Mouse (Mus musculus) CH12.LX (cell line): ENCODE measurements at regions not wholly inside any gene's neighbourhood (a gene's known extent, or its start where the extent isn't known, plus 50 kb on each side); places are given as distances from the start of the nearest gene placed in this dataset.

Experiments used
- DNase-seq: peaks from one replicate; pipeline ENCODE4 v3.0.0-alpha.2; 2013; ENCODE audit errors: extremely low read depth
- H3K27ac ChIP-seq: 2 replicates; pipeline ENCODE4 v1.5.1; 2012; ENCODE audit warnings: low read depth, mild to moderate bottlenecking, control low read depth, moderate library complexity; ENCODE audit not compliant: insufficient read depth
- H3K27me3 ChIP-seq: replicated peaks from 2 replicates; pipeline ENCODE3; 2012; ENCODE audit warnings: inconsistent platforms
- H3K36me3 ChIP-seq, 2 experiments: replicated peaks in 1 of 2; 2 replicates each; pipeline versions ENCODE3 to v1.6.1; 2012; ENCODE audit warnings: inconsistent platforms in 1 of 2, low read length in 1 of 2, mild to moderate bottlenecking in 1 of 2, mixed read lengths in 1 of 2, moderate library complexity in 1 of 2; ENCODE audit not compliant: control insufficient read depth in 1 of 2, insufficient read depth in 1 of 2
- H3K4me1 ChIP-seq, 2 experiments: 2 replicates each; pipeline ENCODE4 v1.6.1; 2012; ENCODE audit warnings: inconsistent platforms in 1 of 2, moderate library complexity in 1 of 2; ENCODE audit not compliant: insufficient read depth in 2 of 2, control insufficient read depth in 1 of 2
- H3K4me2 ChIP-seq: 2 replicates; pipeline ENCODE4 v1.6.1; 2012; ENCODE audit warnings: low read depth, mild to moderate bottlenecking, control low read depth; ENCODE audit not compliant: poor library complexity, insufficient read depth, severe bottlenecking
- H3K4me3 ChIP-seq, 3 experiments: fragments of 150-350 bp in 1 of 3; sonication (generic) in 1 of 3; replicated peaks in 1 of 3; 2 replicates each; pipeline versions ENCODE3 to v1.5.1; 2011 to 2012; ENCODE audit warnings: low read depth in 2 of 3, low read length in 2 of 3, mild to moderate bottlenecking in 2 of 3, moderate library complexity in 2 of 3, control low read depth in 1 of 3, improper control_type of control experiment in 1 of 3, inconsistent platforms in 1 of 3, mixed read lengths in 1 of 3; ENCODE audit not compliant: poor library complexity in 1 of 3
- H3K79me2 ChIP-seq: replicated peaks from 2 replicates; pipeline ENCODE4 v1.6.1; 2012; ENCODE audit warnings: mild to moderate bottlenecking, moderate library complexity; ENCODE audit not compliant: control insufficient read depth, poor library complexity, insufficient read depth, severe bottlenecking; ENCODE audit errors: extremely low read depth
- H3K9ac ChIP-seq: 2 replicates; pipeline ENCODE4 v1.6.1; 2012; ENCODE audit warnings: low read depth, mild to moderate bottlenecking, control low read depth, moderate library complexity; ENCODE audit not compliant: insufficient read depth
- H3K9me3 ChIP-seq: replicated peaks from 2 replicates; pipeline ENCODE3; 2012; ENCODE audit warnings: low read length, inconsistent platforms, mixed read lengths
- CTCF ChIP-seq, 2 experiments: IDR thresholded peaks in 1 of 2; conservative IDR thresholded peaks in 1 of 2; 2 replicates each; pipeline ENCODE4 v1.5.1; 2011 to 2012; ENCODE audit warnings: low read depth in 2 of 2, low read length in 2 of 2, improper control_type of control experiment in 1 of 2, inconsistent platforms in 1 of 2, mild to moderate bottlenecking in 1 of 2, moderate library complexity in 1 of 2
- KAT2A ChIP-seq: IDR thresholded peaks from 2 replicates; pipeline ENCODE4 v1.6.1; 2012; ENCODE audit warnings: low read length, improper control_type of control experiment, inconsistent platforms; ENCODE audit not compliant: insufficient replicate concordance
- MAX ChIP-seq: IDR thresholded peaks from 2 replicates; pipeline ENCODE4 v1.6.1; 2011; ENCODE audit warnings: low read length, improper control_type of control experiment
- MAZ ChIP-seq: IDR thresholded peaks from 2 replicates; pipeline ENCODE4 v1.6.1; 2012; ENCODE audit warnings: low read depth, mild to moderate bottlenecking, inconsistent platforms, low read length, improper control_type of control experiment, moderate library complexity
- MXI1 ChIP-seq: IDR thresholded peaks from 2 replicates; pipeline ENCODE4 v1.6.1; 2011; ENCODE audit warnings: mild to moderate bottlenecking, low read depth, low read length, improper control_type of control experiment
- MYC ChIP-seq: IDR thresholded peaks from 2 replicates; pipeline ENCODE4 v1.6.1; 2011; ENCODE audit warnings: low read depth, mild to moderate bottlenecking, improper control_type of control experiment, low read length
- NELFE ChIP-seq: IDR thresholded peaks from 2 replicates; pipeline ENCODE4 v1.6.1; 2011; ENCODE audit warnings: low read depth, low read length, improper control_type of control experiment
- NRF1 ChIP-seq: IDR thresholded peaks from 2 replicates; pipeline ENCODE4 v1.6.1; 2014; ENCODE audit warnings: low read depth, mild to moderate bottlenecking, inconsistent platforms, low read length, improper control_type of control experiment, moderate library complexity
- POLR2A ChIP-seq: IDR thresholded peaks from 2 replicates; pipeline ENCODE4 v1.6.1; 2011; ENCODE audit warnings: low read depth, mild to moderate bottlenecking, improper control_type of control experiment, low read length
- SIN3A ChIP-seq: IDR thresholded peaks from 2 replicates; pipeline ENCODE4 v1.6.1; 2012; ENCODE audit warnings: low read length, improper control_type of control experiment, inconsistent platforms
- TBP ChIP-seq: conservative IDR thresholded peaks from 2 replicates; pipeline ENCODE4 v1.6.1; 2011; ENCODE audit warnings: low read depth, low read length, improper control_type of control experiment
- UBTF ChIP-seq: IDR thresholded peaks from 2 replicates; pipeline ENCODE4 v1.6.1; 2012; ENCODE audit warnings: low read depth, mild to moderate bottlenecking, inconsistent platforms, low read length, improper control_type of control experiment, moderate library complexity
- USF1 ChIP-seq: IDR thresholded peaks from 2 replicates; pipeline ENCODE4 v1.6.1; 2014; ENCODE audit warnings: low read depth, mild to moderate bottlenecking, inconsistent platforms, low read length, improper control_type of control experiment
- ZMIZ1 ChIP-seq: IDR thresholded peaks from 2 replicates; pipeline ENCODE4 v1.6.1; 2012; ENCODE audit warnings: low read depth, mild to moderate bottlenecking, inconsistent platforms, low read length, improper control_type of control experiment
- ZNF384 ChIP-seq: IDR thresholded peaks from 2 replicates; pipeline ENCODE4 v1.6.1; 2012; ENCODE audit warnings: low read depth, low read length, improper control_type of control experiment, inconsistent platforms
- dilution Hi-C: fragments of 300-500 bp; cut with MboI; formaldehyde crosslinking; loops from 2 replicates; pipeline ENCODE4 v1.14.3; 2020; ENCODE audit warnings: low sequenced_read_pairs; ENCODE audit not compliant: extremely low pct_unique_long_range_greater_than_20kb, extremely low pct_ligation_motif_present
- in situ Hi-C: fragments of 300-500 bp; cut with MboI; formaldehyde crosslinking; loops from 3 replicates; pipeline ENCODE4 v1.14.3; 2019; ENCODE audit warnings: low sequenced_read_pairs, low pct_ligation_motif_present, low pct_unique_long_range_greater_than_20kb, mixed read lengths

DNA sequence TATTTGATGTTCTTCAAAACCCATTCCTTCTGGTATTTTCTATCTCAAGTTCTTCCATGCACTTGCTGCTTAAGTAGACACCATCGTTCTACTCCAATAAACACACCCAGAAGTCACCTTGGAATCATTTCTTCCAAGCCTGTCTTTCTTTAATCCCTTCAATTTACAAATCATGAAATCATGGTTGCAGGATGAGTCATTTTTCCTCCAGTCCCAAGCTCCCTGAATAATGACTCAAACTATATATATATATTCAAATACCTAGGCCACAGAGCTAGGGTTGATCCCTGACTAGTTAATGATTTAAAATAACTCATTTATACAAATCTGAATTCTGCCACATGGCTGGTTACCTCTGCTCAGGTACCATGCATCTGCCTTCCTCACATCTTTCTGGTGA, 337.2 kb upstream of the Nr2f2 start:
- Histone ChIP-seq H3K4me3 (no peak overlapping the region), H3K27me3 (no peaks in the 10 kb centered on the region), H3K4me1 (no peaks in the 10 kb centered on the region), H3K36me3 (no peaks in the 10 kb centered on the region), H3K4me2 (no peak overlapping the region), H3K27ac (no peak overlapping the region), H3K79me2 (no peaks in the 10 kb centered on the region), H3K9me3 (peaks cover 67% of the 10 kb centered on the region), H3K9ac (no peak overlapping the region)
- dilution Hi-C loops = no loop called here
- in situ Hi-C loops = no loop called here
- TF ChIP-seq ZNF384 (no peak), SIN3A (no peak), ZMIZ1 (no peak), POLR2A (no peak), MAX (no peak), UBTF (no peak), MAZ (no peak)
- no peak for DNase-seq

- H3K4me1 ChIP-seq = no peaks in the 10 kb centered on the region
- no peak overlapping the region for H3K9ac ChIP-seq
- H3K27me3 ChIP-seq = no peaks in the 10 kb centered on the region
- no peak overlapping the region for H3K4me3 ChIP-seq
- H3K79me2 ChIP-seq = no peaks in the 10 kb centered on the region
- peaks cover 64% of the 10 kb centered on the region for H3K9me3 ChIP-seq
- H3K36me3 ChIP-seq = no peaks in the 10 kb centered on the region
- in situ Hi-C loops = no loop called here
- DNase-seq = no peak
- no peak overlapping the region for H3K27ac ChIP-seq
- dilution Hi-C loops = no loop called here
- TF ChIP-seq NRF1 = no peak
- TF ChIP-seq CTCF (conservative IDR thresholded peaks at IDR 0.05 in 1 of 2, IDR thresholded peaks at IDR 0.05 in 1 of 2; ENCODE audit: low read depth in 2 of 2, low read length in 2 of 2) = no peak
- H3K4me2 ChIP-seq = no peak overlapping the region
Observed at GRCm38 (mm10) chr7:70700461-70700860, 333.9 kb upstream of the Nr2f2 start.

DNA sequence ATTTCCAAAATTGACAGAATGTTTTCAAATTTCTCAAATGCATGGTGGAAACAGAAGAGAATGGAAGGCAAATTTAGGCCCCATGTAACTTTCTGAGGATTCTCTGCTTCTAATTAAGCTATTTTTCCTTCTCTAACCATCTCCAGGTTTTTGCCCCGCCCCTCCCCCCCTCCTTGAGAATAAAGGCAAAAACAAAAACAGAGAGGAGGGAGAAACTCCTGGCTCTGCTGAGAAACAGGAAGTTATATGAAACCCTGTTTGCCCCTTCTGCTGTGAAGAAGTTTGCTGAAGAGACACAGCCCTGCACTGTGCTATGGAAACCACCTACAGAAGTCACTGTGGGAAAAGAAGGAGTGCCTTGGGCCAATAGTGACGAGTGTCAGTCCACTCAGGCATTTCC, 332.9 kb upstream of the Nr2f2 start:
- H3K79me2 ChIP-seq = no peaks in the 10 kb centered on the region
- H3K27ac ChIP-seq = no peak overlapping the region
- dilution Hi-C loops = no loop called here
- no peak overlapping the region for H3K4me3 ChIP-seq
- no peaks in the 10 kb centered on the region for H3K36me3 ChIP-seq
- DNase-seq = no peak
- H3K4me2 ChIP-seq = no peak overlapping the region
- H3K4me1 ChIP-seq = no peaks in the 10 kb centered on the region
- in situ Hi-C loops = no loop called here
- no peak overlapping the region for H3K9ac ChIP-seq
- peaks cover 63% of the 10 kb centered on the region for H3K9me3 ChIP-seq
- no peaks in the 10 kb centered on the region for H3K27me3 ChIP-seq
- TF ChIP-seq CTCF (conservative IDR thresholded peaks at IDR 0.05 in 1 of 2, IDR thresholded peaks at IDR 0.05 in 1 of 2; ENCODE audit: low read depth in 2 of 2, low read length in 2 of 2) (no peak), MYC (no peak), NELFE (no peak), TBP (no peak), MXI1 (no peak), USF1 (no peak), KAT2A (no peak)
